Mouse (Mus musculus) E14TG2a.4 (cell line): ENCODE results near the gene Actg2.

Source experiments
- CTCF ChIP-seq: conservative IDR thresholded peaks from 2 replicates; pipeline ENCODE4 v1.5.1; 2014; ENCODE audit warnings: low read length
- POU5F1 ChIP-seq: IDR thresholded peaks from 2 replicates; pipeline ENCODE4 v1.6.1; 2014; ENCODE audit warnings: low read length, borderline replicate concordance

- TF ChIP-seq CTCF (no peak), POU5F1 (no peak)
Observed at GRCm38 (mm10) chr6:83540017-83540416, 4.0 kb upstream of the Actg2 start.
